Mouse (Mus musculus): ENCODE measurements around the gene Atp5g2. TPM values are rescaled to one million over a fixed set of nuclear protein-coding genes. Genes with fewer than 3 reads are reported as not detected.
A peak's percentile ranks its signal among the peaks of the same experiment; 100 is the strongest.

The Atp5g2 gene
- total and polyA plus RNA-seq, 3 experiments, result 59.4 to 513 TPM; not detected in 1

DNA sequence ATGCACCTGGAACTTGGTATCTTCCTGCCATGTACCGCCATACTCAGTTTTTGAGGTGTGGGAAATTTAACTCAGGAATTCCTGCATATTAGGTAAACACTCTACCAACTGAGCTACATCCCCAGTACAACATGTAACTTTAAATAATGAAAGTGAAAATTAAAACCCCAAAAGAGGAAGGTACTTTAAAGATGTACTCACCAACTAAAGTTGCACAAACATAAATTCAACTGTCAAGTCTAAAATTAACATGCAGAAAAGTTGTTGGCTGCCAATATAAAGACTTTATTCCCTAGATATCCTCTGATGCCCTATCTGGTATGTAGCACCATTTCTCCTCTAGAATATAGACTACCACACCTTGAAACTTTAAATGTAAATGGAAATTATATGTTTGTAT is 54.5 kb downstream of the Atp5g2 start:
- no peak overlapping the region for H3K9ac ChIP-seq (ENCODE audit: control insufficient read depth, low read depth, low read length, poor library complexity, severe bottlenecking)
- H3K4me3 ChIP-seq (ENCODE audit: control insufficient read depth in 1 of 2, insufficient read depth in 1 of 2, low read depth in 2 of 2, low read length in 2 of 2), result peak overlapping the region in 1 of 2 experiments; percentile 51; a peak in 2 of 4 replicates
- DNase-seq (ENCODE audit: low read depth, low spot score), result peak; percentile 64
- peaks cover 48% of the 10 kb centered on the region for H3K79me2 ChIP-seq (ENCODE audit: control insufficient read depth, insufficient read depth, low read length, poor library complexity)
- peak overlapping the region; percentile 38; the same call in 1 of the 2 replicates for H3K27ac ChIP-seq (ENCODE audit: control insufficient read depth, low read depth, low read length)
- H3K36me3 ChIP-seq (ENCODE audit: control insufficient read depth in 1 of 2, insufficient read depth in 2 of 2, low read length in 2 of 2), result peaks cover 2 to 42% of the 10 kb centered on the region in 2 experiments
- H3K27me3 ChIP-seq (ENCODE audit: control insufficient read depth in 1 of 2, insufficient read depth in 2 of 2, low read length in 2 of 2), result no peaks in the 10 kb centered on the region
- no peaks in the 10 kb centered on the region for H3K9me3 ChIP-seq (replicated peaks; ENCODE audit: insufficient read depth, low read length)
- peak; percentile 61; the same call in 1 of the 2 replicates for TF ChIP-seq TCF12 (IDR thresholded peaks at IDR 0.05; ENCODE audit: low read depth, low read length)
- TF ChIP-seq MYB (IDR thresholded peaks at IDR 0.05; ENCODE audit: low read depth, low read length), result peak; percentile 60; the same call in 1 of the 2 replicates
- peak; percentile 81; the same call in 1 of the 2 replicates for TF ChIP-seq MXI1 (IDR thresholded peaks at IDR 0.05; ENCODE audit: low read depth, low read length)
- no peak for TF ChIP-seq RAD21 (IDR thresholded peaks at IDR 0.05; ENCODE audit: low read depth, low read length)
- TF ChIP-seq EP300 (IDR thresholded peaks at IDR 0.05; ENCODE audit: low read depth in 1 of 2, low read length in 2 of 2), result peak; percentile 70 to 71
- TF ChIP-seq ETS1 (IDR thresholded peaks at IDR 0.05; ENCODE audit: low read depth, low read length), result peak; percentile 98
- no peak for TF ChIP-seq CTCF (IDR thresholded peaks at IDR 0.05 in 2 of 3, conservative IDR thresholded peaks at IDR 0.05 in 1 of 3; ENCODE audit: control insufficient read depth in 1 of 3, insufficient read depth in 1 of 3, low read depth in 2 of 3, low read length in 3 of 3, poor library complexity in 1 of 3, severe bottlenecking in 1 of 3)
- TF ChIP-seq MEF2A (IDR thresholded peaks at IDR 0.05; ENCODE audit: extremely low read depth, insufficient replicate concordance, low read depth, low read length, poor library complexity, severe bottlenecking), result peak; percentile 76; the same call in 1 of the 2 replicates
- peak; percentile 90; the same call in 1 of the 2 replicates for TF ChIP-seq SIN3A (IDR thresholded peaks at IDR 0.05; ENCODE audit: low read length)
- TF ChIP-seq ZC3H11A (IDR thresholded peaks at IDR 0.05; ENCODE audit: low read depth, low read length), result 0 out of 2 replicates have a peak, but pooled peaks have one; percentile 17
- TF ChIP-seq POLR2AphosphoS5 (IDR thresholded peaks at IDR 0.05; ENCODE audit: borderline replicate concordance, low read depth, low read length), result no peak
- TF ChIP-seq CHD1 (IDR thresholded peaks at IDR 0.05; ENCODE audit: low read depth, low read length), result peak; percentile 73; the same call in 1 of the 2 replicates
- peaks cover 3 to 40% of the 10 kb centered on the region in 2 experiments for H3K4me1 ChIP-seq (ENCODE audit: control insufficient read depth in 1 of 2, insufficient read depth in 2 of 2, low read length in 2 of 2)

DNA sequence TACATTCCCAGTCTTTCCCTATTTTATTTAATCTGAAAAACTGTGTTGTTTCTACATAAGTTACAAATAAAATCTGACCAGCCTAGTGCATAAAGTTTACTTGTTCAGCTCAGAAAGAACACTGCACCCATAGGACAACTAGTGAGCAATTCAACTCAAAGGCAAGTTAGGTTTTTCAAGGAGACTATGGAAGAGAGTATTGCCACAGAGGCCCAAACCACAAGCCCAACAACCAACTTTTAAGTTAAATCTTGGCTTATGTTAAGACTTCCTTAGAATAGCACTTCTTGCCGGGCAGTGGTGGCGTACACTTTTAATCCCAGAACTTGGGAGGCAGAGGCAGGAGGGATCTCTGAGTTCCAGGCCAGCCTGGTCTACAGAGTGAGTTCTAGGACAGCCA is 56.0 kb downstream of the Atp5g2 start:
- Histone ChIP-seq H3K9me3 (replicated peaks; ENCODE audit: insufficient read depth, low read length) (no peaks in the 10 kb centered on the region), H3K36me3 (ENCODE audit: control insufficient read depth in 1 of 2, insufficient read depth in 2 of 2, low read length in 2 of 2) (peaks cover 2 to 34% of the 10 kb centered on the region in 2 experiments), H3K4me1 (ENCODE audit: control insufficient read depth in 1 of 2, insufficient read depth in 2 of 2, low read length in 2 of 2) (peaks cover 0 to 36% of the 10 kb centered on the region in 2 experiments; a peak in 3 of 4 replicates), H3K79me2 (ENCODE audit: control insufficient read depth, insufficient read depth, low read length, poor library complexity) (peaks cover 49% of the 10 kb centered on the region), H3K4me3 (ENCODE audit: control insufficient read depth in 1 of 2, insufficient read depth in 1 of 2, low read depth in 2 of 2, low read length in 2 of 2) (no peak overlapping the region), H3K9ac (ENCODE audit: control insufficient read depth, low read depth, low read length, poor library complexity, severe bottlenecking) (no peak overlapping the region), H3K27me3 (ENCODE audit: control insufficient read depth in 1 of 2, insufficient read depth in 2 of 2, low read length in 2 of 2) (no peaks in the 10 kb centered on the region), H3K27ac (ENCODE audit: control insufficient read depth, low read depth, low read length) (no peak overlapping the region)
- no peak for TF ChIP-seq CHD1 (IDR thresholded peaks at IDR 0.05; ENCODE audit: low read depth, low read length)
- TF ChIP-seq MYC (IDR thresholded peaks at IDR 0.05; ENCODE audit: low read depth, low read length), result no peak
- no peak for TF ChIP-seq BHLHE40 (IDR thresholded peaks at IDR 0.05; ENCODE audit: borderline replicate concordance, low read depth, low read length)
- TF ChIP-seq MXI1 (IDR thresholded peaks at IDR 0.05; ENCODE audit: low read depth, low read length), result no peak
- TF ChIP-seq GABPA (IDR thresholded peaks at IDR 0.05; ENCODE audit: low read depth, low read length), result no peak
- no peak for TF ChIP-seq UBTF (IDR thresholded peaks at IDR 0.05; ENCODE audit: borderline replicate concordance, insufficient read depth, low read depth, low read length)
- no peak for TF ChIP-seq GATA1 (IDR thresholded peaks at IDR 0.05; ENCODE audit: low read depth, low read length)
- TF ChIP-seq JUND (IDR thresholded peaks at IDR 0.05; ENCODE audit: low read depth, low read length), result no peak
- no peak for TF ChIP-seq NRF1 (IDR thresholded peaks at IDR 0.05; ENCODE audit: insufficient read depth, low read depth, low read length, poor library complexity, severe bottlenecking)
- TF ChIP-seq MAFK (IDR thresholded peaks at IDR 0.05; ENCODE audit: borderline replicate concordance, low read depth, low read length), result no peak
- TF ChIP-seq EP300 (IDR thresholded peaks at IDR 0.05; ENCODE audit: low read depth in 1 of 2, low read length in 2 of 2), result no peak
- no peak for TF ChIP-seq ZNF384 (IDR thresholded peaks at IDR 0.05; ENCODE audit: low read depth, low read length)
- no peak for TF ChIP-seq USF2 (IDR thresholded peaks at IDR 0.05; ENCODE audit: borderline replicate concordance in 1 of 2, insufficient read depth in 1 of 2, low read depth in 1 of 2, low read length in 2 of 2)
- no peak for TF ChIP-seq POLR2AphosphoS5 (IDR thresholded peaks at IDR 0.05; ENCODE audit: borderline replicate concordance, low read depth, low read length)
- TF ChIP-seq ZC3H11A (IDR thresholded peaks at IDR 0.05; ENCODE audit: low read depth, low read length), result no peak
- no peak for TF ChIP-seq ZKSCAN1 (IDR thresholded peaks at IDR 0.05; ENCODE audit: low read depth, low read length)
- TF ChIP-seq MYB (IDR thresholded peaks at IDR 0.05; ENCODE audit: low read depth, low read length), result no peak
- no peak for DNase-seq (ENCODE audit: low read depth, low spot score)

Measured in MEL (cell line).